Mouse (Mus musculus): Measurements from ENCODE around the gene Spata2. TPM values are rescaled to one million over a fixed set of nuclear protein-coding genes. Genes with fewer than 3 reads are reported as not detected.

Gene Spata2
- total RNA-seq, 2 experiments from 2014 or later, result 80.9 to 82.4 TPM

- peak in 1 of 2 experiments; percentile 54 for DNase-seq (ENCODE audit: low spot score in 2 of 2)
- TF ChIP-seq CTCF (conservative IDR thresholded peaks at IDR 0.05), result peak; percentile 91
- H3K4me3 ChIP-seq, result no peak overlapping the region
- no peak overlapping the region for H3K27ac ChIP-seq
These were observed 39.4 kb upstream of the Spata2 start for GRCm38 (mm10) chr2:167532131-167532530.

- no peak for TF ChIP-seq CTCF (conservative IDR thresholded peaks at IDR 0.05)
- H3K4me3 ChIP-seq, result no peak overlapping the region
These were observed 37.8 kb upstream of the Spata2 start for GRCm38 (mm10) chr2:167530536-167530935.

GRCm38 (mm10) chr2:167529935-167530513, 37.3 kb upstream of the Spata2 start:
- no peak overlapping the region for H3K4me3 ChIP-seq
- no peak for DNase-seq (ENCODE audit: low spot score in 2 of 2)
- TF ChIP-seq CTCF (conservative IDR thresholded peaks at IDR 0.05), result no peak

More at GRCm38 (mm10) chr2:167530536-167530935, 37.8 kb upstream of the Spata2 start:
- no peak for DNase-seq (ENCODE audit: low spot score in 2 of 2)
- no peak overlapping the region for H3K27ac ChIP-seq

GRCm38 (mm10) chr2:167528278-167528677, 35.6 kb upstream of the Spata2 start:
- TF ChIP-seq CTCF (conservative IDR thresholded peaks at IDR 0.05), result peak; percentile 72
- H3K27ac ChIP-seq, result no peak overlapping the region
- no peak for DNase-seq (ENCODE audit: low spot score in 2 of 2)
- no peak overlapping the region for H3K4me3 ChIP-seq

More at GRCm38 (mm10) chr2:167529935-167530513, 37.3 kb upstream of the Spata2 start:
- no peak overlapping the region for H3K27ac ChIP-seq

GRCm38 (mm10) chr2:167519606-167520252, 27.0 kb upstream of the Spata2 start:
- peak; percentile 64 for TF ChIP-seq CTCF (conservative IDR thresholded peaks at IDR 0.05)
- no peak for DNase-seq (ENCODE audit: low spot score in 2 of 2)
- H3K4me3 ChIP-seq, result no peak overlapping the region
- no peak overlapping the region for H3K27ac ChIP-seq

GRCm38 (mm10) chr2:167515688-167516087, 23.0 kb upstream of the Spata2 start:
- Histone ChIP-seq H3K27ac (no peak overlapping the region), H3K4me3 (no peak overlapping the region)
- no peak for TF ChIP-seq CTCF (conservative IDR thresholded peaks at IDR 0.05)
- no peak for DNase-seq (ENCODE audit: low spot score in 2 of 2)

GRCm38 (mm10) chr2:167514641-167515040, 22.0 kb upstream of the Spata2 start:
- Histone ChIP-seq H3K4me3 (no peak overlapping the region), H3K27ac (no peak overlapping the region)
- TF ChIP-seq CTCF (conservative IDR thresholded peaks at IDR 0.05), result no peak
- no peak for DNase-seq (ENCODE audit: low spot score in 2 of 2)

- DNase-seq (ENCODE audit: low spot score in 2 of 2), result no peak
- Histone ChIP-seq H3K4me3 (no peak overlapping the region), H3K27ac (no peak overlapping the region)
- TF ChIP-seq CTCF (conservative IDR thresholded peaks at IDR 0.05), result peak; percentile 70
These were observed 20.3 kb upstream of the Spata2 start for GRCm38 (mm10) chr2:167512970-167513369.

GRCm38 (mm10) chr2:167512365-167512764, 19.7 kb upstream of the Spata2 start:
- Histone ChIP-seq H3K4me3 (no peak overlapping the region), H3K27ac (no peak overlapping the region)
- DNase-seq (ENCODE audit: low spot score in 2 of 2), result no peak
- no peak for TF ChIP-seq CTCF (conservative IDR thresholded peaks at IDR 0.05)

- no peak overlapping the region for H3K27ac ChIP-seq
- DNase-seq (ENCODE audit: low spot score in 2 of 2), result no peak
- no peak for TF ChIP-seq CTCF (conservative IDR thresholded peaks at IDR 0.05)
These were observed 17.8 kb upstream of the Spata2 start for GRCm38 (mm10) chr2:167510485-167510884.

GRCm38 (mm10) chr2:167508569-167508968, 15.9 kb upstream of the Spata2 start:
- no peak overlapping the region for H3K27ac ChIP-seq
- TF ChIP-seq CTCF (conservative IDR thresholded peaks at IDR 0.05), result no peak
- H3K4me3 ChIP-seq, result no peak overlapping the region
- DNase-seq (ENCODE audit: low spot score in 2 of 2), result no peak

More at GRCm38 (mm10) chr2:167510485-167510884, 17.8 kb upstream of the Spata2 start:
- H3K4me3 ChIP-seq, result no peak overlapping the region

- no peak overlapping the region for H3K4me3 ChIP-seq
- no peak for TF ChIP-seq CTCF (conservative IDR thresholded peaks at IDR 0.05)
- H3K27ac ChIP-seq, result no peak overlapping the region
- no peak for DNase-seq (ENCODE audit: low spot score in 2 of 2)
These were observed 15.2 kb upstream of the Spata2 start for GRCm38 (mm10) chr2:167507719-167508385.

- no peak for DNase-seq (ENCODE audit: low spot score in 2 of 2)
- no peak overlapping the region for H3K27ac ChIP-seq
- H3K4me3 ChIP-seq, result no peak overlapping the region
- TF ChIP-seq CTCF (conservative IDR thresholded peaks at IDR 0.05), result no peak
These were observed 14.0 kb upstream of the Spata2 start for GRCm38 (mm10) chr2:167506546-167507260.
